In genomic region chrX:7673578-7674281, GRCm38 (mm10) we compare ENCODE assay signal across 8 mouse cellular contexts. TPM values are rescaled to one million over a fixed set of nuclear protein-coding genes. Genes with fewer than 3 reads are reported as not detected.
A peak's percentile ranks its signal among the peaks of the same experiment; 100 is the strongest.
DNase-seq lines count a peak whose midpoint lies in the region; ATAC-seq and TF ChIP-seq lines count a peak whose summit lies in the region.

No protein-coding gene starts in this region.

- ATAC-seq in heart, postnatal 0 days (ENCODE audit: insufficient read depth, low read depth): no peak
- peak; percentile 34; the same call in 1 of the 2 replicates for ATAC-seq in embryonic facial prominence, embryonic 15.5 days (ENCODE audit: insufficient number of reproducible peaks, low FRiP score, low TSS enrichment, low read depth)
- no peak; the same call in 1 of the 2 replicates for ATAC-seq in lung, embryonic 15.5 days (ENCODE audit: borderline replicate concordance, extremely low read depth, low FRiP score, low TSS enrichment)

- intact Hi-C loops in heart, postnatal 36 days (cut with DNase I): no loop called here

- H3K27ac ChIP-seq in heart, postnatal 0 days (ENCODE audit: low read depth): 0 out of 2 replicates have a peak overlapping the region, but pooled peaks have one; percentile 25
- H3K27ac ChIP-seq in ES-Bruce4 (ENCODE audit: insufficient read depth, low read length): peak overlapping the region; percentile 85
- H3K27ac ChIP-seq in embryonic facial prominence, embryonic 15.5 days (replicated peaks): peak overlapping the region; percentile 80
- H3K27ac ChIP-seq in lung, embryonic 15.5 days: peak overlapping the region; percentile 62

- no peak for TF ChIP-seq EP300 in heart, postnatal 0 days (IDR thresholded peaks at IDR 0.05; ENCODE audit: low read depth)
- TF ChIP-seq EP300 in ES-Bruce4 (IDR thresholded peaks at IDR 0.05; ENCODE audit: insufficient read depth, low read depth, low read length): no peak

- peaks cover 4% of the 10 kb centered on the region; the same call in 1 of the 2 replicates for H3K36me3 ChIP-seq in heart, postnatal 0 days (replicated peaks; ENCODE audit: control insufficient read depth, insufficient read depth, low read length)
- H3K36me3 ChIP-seq in ES-Bruce4 (ENCODE audit: control insufficient read depth, insufficient read depth, low read length, poor library complexity, severe bottlenecking): peaks cover 4% of the 10 kb centered on the region; the same call in 1 of the 2 replicates
- H3K36me3 ChIP-seq in embryonic facial prominence, embryonic 15.5 days: peaks cover 5% of the 10 kb centered on the region; the same call in 1 of the 2 replicates
- H3K36me3 ChIP-seq in lung, embryonic 15.5 days: no peaks in the 10 kb centered on the region

- no peaks in the 10 kb centered on the region for H3K27me3 ChIP-seq in heart, postnatal 0 days (ENCODE audit: control insufficient read depth, insufficient read depth, low read length)
- H3K27me3 ChIP-seq in ES-Bruce4 (ENCODE audit: control insufficient read depth, insufficient read depth, low read length, poor library complexity, severe bottlenecking): no peaks in the 10 kb centered on the region
- H3K27me3 ChIP-seq in embryonic facial prominence, embryonic 15.5 days: no peaks in the 10 kb centered on the region
- H3K27me3 ChIP-seq in lung, embryonic 15.5 days: no peaks in the 10 kb centered on the region

- H3K9ac ChIP-seq in heart, postnatal 0 days (replicated peaks; ENCODE audit: low read depth, low read length): no peak overlapping the region
- H3K9ac ChIP-seq in ES-Bruce4 (ENCODE audit: low read depth, poor library complexity, severe bottlenecking): peak overlapping the region; percentile 87
- no peak overlapping the region for H3K9ac ChIP-seq in embryonic facial prominence, embryonic 15.5 days
- H3K9ac ChIP-seq in lung, embryonic 15.5 days: peak overlapping the region; percentile 34; the same call in 1 of the 2 replicates

- 34% methylated on average over 12 of the region's 12 CpGs for WGBS in heart, postnatal 0 days
- WGBS in embryonic facial prominence, embryonic 15.5 days: 34% methylated on average over 12 of the region's 12 CpGs
- 24% methylated on average over 12 of the region's 12 CpGs for WGBS in lung, embryonic 15.5 days

- no peak for TF ChIP-seq CTCF in heart, postnatal 0 days (IDR thresholded peaks at IDR 0.05; ENCODE audit: low read depth)
- TF ChIP-seq CTCF in ES-Bruce4 (IDR thresholded peaks at IDR 0.05; ENCODE audit: low read depth, low read length): no peak

- 0 out of 2 replicates have a peak, but pooled peaks cover 12% of the 10 kb centered on the region for H3K4me1 ChIP-seq in heart, postnatal 0 days (ENCODE audit: control insufficient read depth, insufficient read depth)
- no peaks in the 10 kb centered on the region for H3K4me1 ChIP-seq in ES-Bruce4 (ENCODE audit: control insufficient read depth, insufficient read depth, low read length)
- 0 out of 2 replicates have a peak, but pooled peaks cover 7% of the 10 kb centered on the region for H3K4me1 ChIP-seq in embryonic facial prominence, embryonic 15.5 days
- peaks cover 16% of the 10 kb centered on the region for H3K4me1 ChIP-seq in lung, embryonic 15.5 days

- H3K4me2 ChIP-seq in heart, postnatal 0 days (ENCODE audit: low read depth, low read length): peak overlapping the region; percentile 62
- peak overlapping the region; percentile 48 for H3K4me2 ChIP-seq in embryonic facial prominence, embryonic 15.5 days (replicated peaks)
- peak overlapping the region; percentile 56 for H3K4me2 ChIP-seq in lung, embryonic 15.5 days

- no peaks in the 10 kb centered on the region for H3K9me3 ChIP-seq in heart, postnatal 0 days (replicated peaks; ENCODE audit: control insufficient read depth, low read length)
- no peaks in the 10 kb centered on the region for H3K9me3 ChIP-seq in ES-Bruce4 (replicated peaks; ENCODE audit: control insufficient read depth, insufficient read depth, low read length, poor library complexity, severe bottlenecking)
- H3K9me3 ChIP-seq in embryonic facial prominence, embryonic 15.5 days (replicated peaks): no peaks in the 10 kb centered on the region
- H3K9me3 ChIP-seq in lung, embryonic 15.5 days: no peaks in the 10 kb centered on the region

- no peak overlapping the region for H3K4me3 ChIP-seq in heart, postnatal 0 days (ENCODE audit: low read depth, low read length)
- peak overlapping the region; percentile 74 for H3K4me3 ChIP-seq in ES-Bruce4 (ENCODE audit: low read depth, low read length)
- no peak overlapping the region for H3K4me3 ChIP-seq in embryonic facial prominence, embryonic 15.5 days (replicated peaks)
- H3K4me3 ChIP-seq in lung, embryonic 15.5 days: 0 out of 2 replicates have a peak overlapping the region, but pooled peaks have one; percentile 25

- TF ChIP-seq POLR2A in ES-Bruce4 (IDR thresholded peaks at IDR 0.05; ENCODE audit: insufficient read depth, low read length): no peak

- no peak for DNase-seq in heart, postnatal 0 days (ENCODE audit: low spot score)
- DNase-seq in heart, postnatal 36 days: no peak
- peak; percentile 34 to 57 for DNase-seq in thymus, postnatal 36 days
- DNase-seq in cerebellum, adult 9-10 months: no peak
- DNase-seq in layer of hippocampus, adult 9-11 months: no peak

RNA-seq across cellular contexts. Expression of gene Plp2, which starts 2.5 kb away (rescaled TPM):
- total RNA-seq in heart, postnatal 0 days (2014; rRNA removed; ENCODE audit: low replicate concordance): 134 and 184 TPM in 2 replicates
- 91.1 and 95.7 TPM in 2 replicates for polyA plus RNA-seq in heart, postnatal 0 days (2015; fragmentation: Nextera tagmentation; extraction: Ambion mirVana)
- 10 to 100 TPM; 48.4 to 62.1 TPM for total RNA-seq in heart, postnatal 36 days (2021)
- polyA plus RNA-seq in ES-Bruce4 (2011; ENCODE audit: insufficient read depth, insufficient read length, low read depth, missing spikeins): 239 and 246 TPM in 2 replicates
- 171 and 180 TPM in 2 replicates for polyA plus RNA-seq in embryonic facial prominence, embryonic 15.5 days (2015; fragmentation: Nextera tagmentation; extraction: Ambion mirVana)
- 186 and 191 TPM in 2 replicates for polyA plus RNA-seq in lung, embryonic 15.5 days (2015; fragmentation: Nextera tagmentation; extraction: Ambion mirVana)

RNA-seq across cellular contexts. Expression of gene Magix, which starts 7.3 kb away (rescaled TPM):
- 1.1 and 2.0 TPM in 2 replicates for total RNA-seq in heart, postnatal 0 days (2014; rRNA removed; ENCODE audit: low replicate concordance)
- polyA plus RNA-seq in heart, postnatal 0 days (2015; fragmentation: Nextera tagmentation; extraction: Ambion mirVana): 1.5 and 1.8 TPM in 2 replicates
- 10 to 100 TPM; 25.2 to 33.2 TPM for total RNA-seq in heart, postnatal 36 days (2021)
- not detected in 2 replicates for polyA plus RNA-seq in ES-Bruce4 (2011; ENCODE audit: insufficient read depth, insufficient read length, low read depth, missing spikeins)
- polyA plus RNA-seq in embryonic facial prominence, embryonic 15.5 days (2015; fragmentation: Nextera tagmentation; extraction: Ambion mirVana): 0.46 and 0.48 TPM in 2 replicates
- 0.53 and 0.62 TPM in 2 replicates for polyA plus RNA-seq in lung, embryonic 15.5 days (2015; fragmentation: Nextera tagmentation; extraction: Ambion mirVana)

RNA-seq across cellular contexts. Expression of gene Prickle3, which starts 16.7 kb away (rescaled TPM):
- total RNA-seq in heart, postnatal 0 days (2014; rRNA removed; ENCODE audit: low replicate concordance): 9.2 and 15.7 TPM in 2 replicates
- polyA plus RNA-seq in heart, postnatal 0 days (2015; fragmentation: Nextera tagmentation; extraction: Ambion mirVana): 7.9 and 8.1 TPM in 2 replicates
- total RNA-seq in heart, postnatal 36 days (2021): 10 to 100 TPM; 17.0 to 26.0 TPM
- 5.8 and 6.1 TPM in 2 replicates for polyA plus RNA-seq in ES-Bruce4 (2011; ENCODE audit: insufficient read depth, insufficient read length, low read depth, missing spikeins)
- 15.2 and 16.6 TPM in 2 replicates for polyA plus RNA-seq in embryonic facial prominence, embryonic 15.5 days (2015; fragmentation: Nextera tagmentation; extraction: Ambion mirVana)
- polyA plus RNA-seq in lung, embryonic 15.5 days (2015; fragmentation: Nextera tagmentation; extraction: Ambion mirVana): 8.5 and 8.8 TPM in 2 replicates

RNA-seq across cellular contexts. Expression of gene Gpkow, which starts 23.2 kb away (rescaled TPM):
- total RNA-seq in heart, postnatal 0 days (2014; rRNA removed; ENCODE audit: low replicate concordance): 2.8 and 9.9 TPM in 2 replicates
- 21.3 and 22.7 TPM in 2 replicates for polyA plus RNA-seq in heart, postnatal 0 days (2015; fragmentation: Nextera tagmentation; extraction: Ambion mirVana)
- 10 to 100 TPM; 19.1 to 21.4 TPM for total RNA-seq in heart, postnatal 36 days (2021)
- polyA plus RNA-seq in ES-Bruce4 (2011; ENCODE audit: insufficient read depth, insufficient read length, low read depth, missing spikeins): 14.7 and 17.1 TPM in 2 replicates
- polyA plus RNA-seq in embryonic facial prominence, embryonic 15.5 days (2015; fragmentation: Nextera tagmentation; extraction: Ambion mirVana): 37.4 and 37.9 TPM in 2 replicates
- 46.9 and 49.1 TPM in 2 replicates for polyA plus RNA-seq in lung, embryonic 15.5 days (2015; fragmentation: Nextera tagmentation; extraction: Ambion mirVana)

RNA-seq across cellular contexts. Expression of gene Syp, which starts 35.5 kb away (rescaled TPM):
- 1.6 TPM in 1 of 2 replicates, not detected in the other for total RNA-seq in heart, postnatal 0 days (2014; rRNA removed; ENCODE audit: low replicate concordance)
- polyA plus RNA-seq in heart, postnatal 0 days (2015; fragmentation: Nextera tagmentation; extraction: Ambion mirVana): 0.27 and 0.51 TPM in 2 replicates
- 1 to 10 TPM; 1.0 to 2.6 TPM for total RNA-seq in heart, postnatal 36 days (2021)
- polyA plus RNA-seq in ES-Bruce4 (2011; ENCODE audit: insufficient read depth, insufficient read length, low read depth, missing spikeins): 5.3 and 5.9 TPM in 2 replicates
- polyA plus RNA-seq in embryonic facial prominence, embryonic 15.5 days (2015; fragmentation: Nextera tagmentation; extraction: Ambion mirVana): 4.7 and 5.3 TPM in 2 replicates
- 1.9 and 3.4 TPM in 2 replicates for polyA plus RNA-seq in lung, embryonic 15.5 days (2015; fragmentation: Nextera tagmentation; extraction: Ambion mirVana)

Comparison
In these comparisons a context has a peak if more than half of its experiments do, and no peak if none do; other contexts are left out.
1. DNase-seq: peak in thymus, postnatal 36 days (2 of 2); none in heart, postnatal 0 days (single experiment), heart, postnatal 36 days (0 of 2), cerebellum, adult 9-10 months (single experiment) and layer of hippocampus, adult 9-11 months (single experiment).
2. H3K27ac ChIP-seq: peak in every context shown above with its lines; median percentile 85 in ES-Bruce4; 80 in embryonic facial prominence, embryonic 15.5 days; 62 in lung, embryonic 15.5 days; 25 in heart, postnatal 0 days.
3. H3K4me3 ChIP-seq: peak in ES-Bruce4 (single experiment) and lung, embryonic 15.5 days (single experiment); none in heart, postnatal 0 days (single experiment) and embryonic facial prominence, embryonic 15.5 days (single experiment).
4. H3K9ac ChIP-seq: peak in ES-Bruce4 (single experiment) and lung, embryonic 15.5 days (single experiment); none in heart, postnatal 0 days (single experiment) and embryonic facial prominence, embryonic 15.5 days (single experiment).
5. Peak in every context shown above with its lines, with median percentiles within 50 percentile points of each other: H3K4me2 ChIP-seq.